Mouse (Mus musculus) kidney, adult 11 months (tissue): ENCODE measurements around the gene 1700030J22Rik.

Experiments
- DNase-seq: peaks from one replicate; pipeline ENCODE4 v3.0.0; 2022

The 1700030J22Rik gene

GRCm38 (mm10) chr8:116978631-116979256 is at the start of gene 1700030J22Rik:
1700030J22Rik (minus strand) TSS chr8:116978959.
- DNase-seq, result peak; percentile 98

- no peak for DNase-seq
These were observed 48.8 kb upstream of the 1700030J22Rik start for GRCm38 (mm10) chr8:117027601-117028000.

GRCm38 (mm10) chr8:117022297-117022993 is 43.7 kb upstream of the 1700030J22Rik start:
- no peak for DNase-seq

- DNase-seq, result no peak
These were observed 40.8 kb upstream of the 1700030J22Rik start for GRCm38 (mm10) chr8:117019323-117020275.

- no peak for DNase-seq
These were observed 39.1 kb upstream of the 1700030J22Rik start for GRCm38 (mm10) chr8:117017896-117018295.

- no peak for DNase-seq
These were observed 38.2 kb upstream of the 1700030J22Rik start for GRCm38 (mm10) chr8:117017006-117017405.

- DNase-seq, result no peak
These were observed 36.9 kb upstream of the 1700030J22Rik start for GRCm38 (mm10) chr8:117015670-117016069.

- DNase-seq, result no peak
These were observed 32.6 kb upstream of the 1700030J22Rik start for GRCm38 (mm10) chr8:117011366-117011765.

- DNase-seq, result no peak
These were observed 15.4 kb upstream of the 1700030J22Rik start for GRCm38 (mm10) chr8:116994016-116994716.

GRCm38 (mm10) chr8:116993095-116993867 is 14.5 kb upstream of the 1700030J22Rik start, which contains the start of gene Gcsh:
Gcsh (minus strand) TSS chr8:116993537.
- DNase-seq, result peak; percentile 100

- peak; percentile 79 for DNase-seq
These were observed 13.6 kb upstream of the 1700030J22Rik start for GRCm38 (mm10) chr8:116992176-116992971.

GRCm38 (mm10) chr8:116991241-116991640 is 12.5 kb upstream of the 1700030J22Rik start:
- no peak for DNase-seq

GRCm38 (mm10) chr8:116989842-116990241 is 11.1 kb upstream of the 1700030J22Rik start:
- DNase-seq, result no peak

GRCm38 (mm10) chr8:116980117-116980516 is 1.4 kb upstream of the 1700030J22Rik start:
- peak; percentile 34 for DNase-seq

- no peak for DNase-seq
These were observed 707 bp downstream of the 1700030J22Rik start for GRCm38 (mm10) chr8:116978052-116978451.

- peak; percentile 31 for DNase-seq
These were observed 3.2 kb downstream of the 1700030J22Rik start for GRCm38 (mm10) chr8:116975606-116976005.

GRCm38 (mm10) chr8:116975066-116975465 is 3.7 kb downstream of the 1700030J22Rik start:
- DNase-seq, result no peak

- DNase-seq, result peak; percentile 28
These were observed 9.2 kb downstream of the 1700030J22Rik start for GRCm38 (mm10) chr8:116969531-116969930.

GRCm38 (mm10) chr8:116954415-116954814 is 24.3 kb downstream of the 1700030J22Rik start:
- DNase-seq, result no peak

- no peak for DNase-seq
These were observed 26.3 kb downstream of the 1700030J22Rik start for GRCm38 (mm10) chr8:116952428-116952827.

- no peak for DNase-seq
These were observed 27.0 kb downstream of the 1700030J22Rik start for GRCm38 (mm10) chr8:116951778-116952177.
